Mouse (Mus musculus): ENCODE measurements around the gene Ahrr. TPM values are rescaled to one million over a fixed set of nuclear protein-coding genes. Genes with fewer than 3 reads are reported as not detected.

The Ahrr gene
- polyA plus RNA-seq, 1 experiment from 2014 or later: 0.18 TPM

GRCm38 (mm10) chr13:74208986-74209345, 83.2 kb downstream of the Ahrr start:
- Histone ChIP-seq H3K4me2 (peak overlapping the region; percentile 91), H3K9me3 (ENCODE audit: control insufficient read depth, low read length) (no peaks in the 10 kb centered on the region), H3K9ac (ENCODE audit: low read depth, low read length) (peak overlapping the region; percentile 63), H3K27ac (ENCODE audit: low read depth, low read length) (peak overlapping the region; percentile 58), H3K36me3 (ENCODE audit: control insufficient read depth, insufficient read depth, low read length) (no peaks in the 10 kb centered on the region; the same call in 1 of the 2 replicates), H3K4me1 (replicated peaks; ENCODE audit: control insufficient read depth, insufficient read depth, low read length) (0 out of 2 replicates have a peak, but pooled peaks cover 3% of the 10 kb centered on the region), H3K27me3 (replicated peaks; ENCODE audit: control insufficient read depth, insufficient read depth, low read length) (no peaks in the 10 kb centered on the region), H3K4me3 (ENCODE audit: low read depth, low read length) (peak overlapping the region; percentile 72)
- 19% methylated on average over 12 of the region's 12 CpGs for WGBS
- ATAC-seq (replicated peaks; ENCODE audit: low FRiP score) (peak; percentile 46), DNase-seq (ENCODE audit: low spot score) (no peak)

GRCm38 (mm10) chr13:74208317-74208985, 83.7 kb downstream of the Ahrr start, which contains the start of gene Exoc3:
Gene Exoc3, minus strand, starts transcription at chr13:74208732.
- H3K4me3 ChIP-seq (ENCODE audit: low read depth, low read length): peak within 1 kb of the TSS; percentile 72
- ATAC-seq (replicated peaks; ENCODE audit: low FRiP score) (peak; percentile 98), DNase-seq (ENCODE audit: low spot score) (peak; percentile 90)
- peak within 1 kb of the TSS; percentile 63 for H3K9ac ChIP-seq (ENCODE audit: low read depth, low read length)
- 0 out of 2 replicates have a peak, but pooled peaks cover 3% of the 10 kb centered on the region for H3K4me1 ChIP-seq (replicated peaks; ENCODE audit: control insufficient read depth, insufficient read depth, low read length)
- H3K4me2 ChIP-seq: peak within 1 kb of the TSS; percentile 91
- H3K27ac ChIP-seq (ENCODE audit: low read depth, low read length): peak within 1 kb of the TSS; percentile 58
- no peaks in the 10 kb centered on the region for H3K27me3 ChIP-seq (replicated peaks; ENCODE audit: control insufficient read depth, insufficient read depth, low read length)
- WGBS: under 1% methylated on average over 39 of the region's 39 CpGs
- no peaks in the 10 kb centered on the region; the same call in 1 of the 2 replicates for H3K36me3 ChIP-seq (ENCODE audit: control insufficient read depth, insufficient read depth, low read length)
- no peaks in the 10 kb centered on the region for H3K9me3 ChIP-seq (ENCODE audit: control insufficient read depth, low read length)

GRCm38 (mm10) chr13:74196451-74196850, 95.7 kb downstream of the Ahrr start:
- Histone ChIP-seq H3K27me3 (replicated peaks; ENCODE audit: control insufficient read depth, insufficient read depth, low read length) (no peaks in the 10 kb centered on the region), H3K4me2 (no peak overlapping the region), H3K4me1 (replicated peaks; ENCODE audit: control insufficient read depth, insufficient read depth, low read length) (no peaks in the 10 kb centered on the region), H3K4me3 (ENCODE audit: low read depth, low read length) (no peak overlapping the region), H3K9me3 (ENCODE audit: control insufficient read depth, low read length) (no peaks in the 10 kb centered on the region), H3K27ac (ENCODE audit: low read depth, low read length) (no peak overlapping the region), H3K36me3 (ENCODE audit: control insufficient read depth, insufficient read depth, low read length) (peaks cover 12% of the 10 kb centered on the region), H3K9ac (ENCODE audit: low read depth, low read length) (no peak overlapping the region)
- DNase-seq (ENCODE audit: low spot score) (no peak), ATAC-seq (replicated peaks; ENCODE audit: low FRiP score) (no peak)
- WGBS: 82% methylated on average over 3 of the region's 3 CpGs

- WGBS: 82% methylated on average over 6 of the region's 6 CpGs
- H3K36me3 ChIP-seq (ENCODE audit: control insufficient read depth, insufficient read depth, low read length): peaks cover 12% of the 10 kb centered on the region
- H3K9ac ChIP-seq (ENCODE audit: low read depth, low read length): no peak overlapping the region
- no peak overlapping the region for H3K27ac ChIP-seq (ENCODE audit: low read depth, low read length)
- no peaks in the 10 kb centered on the region for H3K27me3 ChIP-seq (replicated peaks; ENCODE audit: control insufficient read depth, insufficient read depth, low read length)
- no peaks in the 10 kb centered on the region for H3K9me3 ChIP-seq (ENCODE audit: control insufficient read depth, low read length)
- no peak overlapping the region for H3K4me3 ChIP-seq (ENCODE audit: low read depth, low read length)
- ATAC-seq (replicated peaks; ENCODE audit: low FRiP score) (no peak), DNase-seq (ENCODE audit: low spot score) (no peak)
- H3K4me1 ChIP-seq (replicated peaks; ENCODE audit: control insufficient read depth, insufficient read depth, low read length): no peaks in the 10 kb centered on the region
- H3K4me2 ChIP-seq: no peak overlapping the region
Measured at GRCm38 (mm10) chr13:74192613-74193012, 99.5 kb downstream of the Ahrr start.

GRCm38 (mm10) chr13:74183011-74183695, 109.0 kb downstream of the Ahrr start:
- DNase-seq (ENCODE audit: low spot score) (no peak), ATAC-seq (replicated peaks; ENCODE audit: low FRiP score) (no peak)
- Histone ChIP-seq H3K4me3 (ENCODE audit: low read depth, low read length) (no peak overlapping the region), H3K4me2 (no peak overlapping the region), H3K9me3 (ENCODE audit: control insufficient read depth, low read length) (no peaks in the 10 kb centered on the region), H3K27me3 (replicated peaks; ENCODE audit: control insufficient read depth, insufficient read depth, low read length) (no peaks in the 10 kb centered on the region), H3K27ac (ENCODE audit: low read depth, low read length) (no peak overlapping the region), H3K4me1 (replicated peaks; ENCODE audit: control insufficient read depth, insufficient read depth, low read length) (no peaks in the 10 kb centered on the region), H3K36me3 (ENCODE audit: control insufficient read depth, insufficient read depth, low read length) (peaks cover 8% of the 10 kb centered on the region; the same call in 1 of the 2 replicates), H3K9ac (ENCODE audit: low read depth, low read length) (no peak overlapping the region)
- 87% methylated on average over 5 of the region's 5 CpGs for WGBS

GRCm38 (mm10) chr13:74172036-74172435, 120.1 kb downstream of the Ahrr start:
- Histone ChIP-seq H3K9me3 (ENCODE audit: control insufficient read depth, low read length) (no peaks in the 10 kb centered on the region), H3K36me3 (ENCODE audit: control insufficient read depth, insufficient read depth, low read length) (peaks cover 14% of the 10 kb centered on the region; the same call in 1 of the 2 replicates), H3K27ac (ENCODE audit: low read depth, low read length) (no peak overlapping the region), H3K4me2 (no peak overlapping the region), H3K4me3 (ENCODE audit: low read depth, low read length) (no peak overlapping the region), H3K9ac (ENCODE audit: low read depth, low read length) (no peak overlapping the region), H3K27me3 (replicated peaks; ENCODE audit: control insufficient read depth, insufficient read depth, low read length) (no peaks in the 10 kb centered on the region), H3K4me1 (replicated peaks; ENCODE audit: control insufficient read depth, insufficient read depth, low read length) (no peaks in the 10 kb centered on the region)
- 94% methylated on average over 5 of the region's 5 CpGs for WGBS
- ATAC-seq (replicated peaks; ENCODE audit: low FRiP score) (no peak), DNase-seq (ENCODE audit: low spot score) (no peak)

- Histone ChIP-seq H3K36me3 (ENCODE audit: control insufficient read depth, insufficient read depth, low read length) (peaks cover 14% of the 10 kb centered on the region; the same call in 1 of the 2 replicates), H3K27me3 (replicated peaks; ENCODE audit: control insufficient read depth, insufficient read depth, low read length) (no peaks in the 10 kb centered on the region), H3K27ac (ENCODE audit: low read depth, low read length) (no peak overlapping the region), H3K9me3 (ENCODE audit: control insufficient read depth, low read length) (no peaks in the 10 kb centered on the region), H3K4me3 (ENCODE audit: low read depth, low read length) (no peak overlapping the region), H3K9ac (ENCODE audit: low read depth, low read length) (no peak overlapping the region), H3K4me2 (no peak overlapping the region), H3K4me1 (replicated peaks; ENCODE audit: control insufficient read depth, insufficient read depth, low read length) (peaks cover 4% of the 10 kb centered on the region)
- no peak for ATAC-seq (replicated peaks; ENCODE audit: low FRiP score)
- DNase-seq (ENCODE audit: low spot score): no peak
- 81% methylated on average over 10 of the region's 10 CpGs for WGBS
Measured at GRCm38 (mm10) chr13:74169446-74170164, 122.5 kb downstream of the Ahrr start.

- Histone ChIP-seq H3K4me2 (no peak overlapping the region), H3K27ac (ENCODE audit: low read depth, low read length) (no peak overlapping the region), H3K36me3 (ENCODE audit: control insufficient read depth, insufficient read depth, low read length) (peaks cover under 1% of the 10 kb centered on the region; the same call in 1 of the 2 replicates), H3K27me3 (replicated peaks; ENCODE audit: control insufficient read depth, insufficient read depth, low read length) (no peaks in the 10 kb centered on the region; the same call in 1 of the 2 replicates), H3K9me3 (ENCODE audit: control insufficient read depth, low read length) (no peaks in the 10 kb centered on the region), H3K4me1 (replicated peaks; ENCODE audit: control insufficient read depth, insufficient read depth, low read length) (peaks cover 4% of the 10 kb centered on the region), H3K4me3 (ENCODE audit: low read depth, low read length) (no peak overlapping the region), H3K9ac (ENCODE audit: low read depth, low read length) (no peak overlapping the region)
- 84% methylated on average over 2 of the region's 2 CpGs for WGBS
- DNase-seq (ENCODE audit: low spot score): no peak
- no peak for ATAC-seq (replicated peaks; ENCODE audit: low FRiP score)
Measured at GRCm38 (mm10) chr13:74167492-74167891, 124.6 kb downstream of the Ahrr start.
